In the genomic region with DNA sequence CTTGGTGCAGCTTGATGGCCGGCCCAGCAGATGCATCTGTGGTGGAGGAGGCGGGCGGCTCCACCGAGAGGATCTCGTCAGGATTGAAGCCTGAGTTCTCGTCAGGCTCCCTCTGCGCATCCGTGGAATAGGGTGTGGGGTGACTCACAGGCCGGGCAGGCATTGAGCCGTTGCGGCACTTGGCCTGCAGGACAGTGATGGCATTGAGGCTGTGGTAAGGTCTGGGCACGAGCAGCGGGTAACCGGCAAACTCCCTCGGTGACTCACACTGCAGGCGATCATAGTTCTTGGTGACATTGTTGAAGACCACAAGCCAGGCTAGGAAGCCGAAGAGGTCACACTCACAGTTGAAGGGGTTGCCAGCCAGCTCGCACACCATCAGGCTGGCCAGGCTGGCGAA, we compare ENCODE assay signal across 29 mouse cellular contexts. TPM values are rescaled to one million over a fixed set of nuclear protein-coding genes. Genes with fewer than 3 reads are reported as not detected.
A peak's percentile ranks its signal among the peaks of the same experiment; 100 is the strongest.
DNase-seq lines count a peak whose midpoint lies in the region; TF ChIP-seq lines count a peak whose summit lies in the region.
"Had no signal": no experiment of that assay in that cellular context is flagged by ENCODE, and none has a peak within 500 bp of the region (broad histone marks: within the 10 kb centered on the region; RNA-seq: fewer than 3 reads in every experiment).

No protein-coding gene starts in this region.

- peak overlapping the region; percentile 85 for H3K27ac ChIP-seq in left cerebral cortex, adult 2 months
- H3K27ac ChIP-seq: embryonic facial prominence, embryonic 13.5 days; forebrain, embryonic 12.5 days; hindbrain, embryonic 14.5 days; limb, embryonic 12.5 days; midbrain, embryonic 12.5 days; neural tube, embryonic 12.5 days; stomach, postnatal 0 days had no signal

- H3K9me3 ChIP-seq in E14TG2a.4 (ENCODE audit: low read length), result peaks cover 10% of the 10 kb centered on the region
- H3K9me3 ChIP-seq: embryonic facial prominence, embryonic 13.5 days; forebrain, embryonic 12.5 days; limb, embryonic 12.5 days; midbrain, embryonic 12.5 days; neural tube, embryonic 12.5 days had no signal

- TF ChIP-seq CTCF in left cerebral cortex, adult 2 months (IDR thresholded peaks at IDR 0.05), result no peak
- no peak for TF ChIP-seq CTCF in E14TG2a.4 (conservative IDR thresholded peaks at IDR 0.05; ENCODE audit: low read length)

- no peak overlapping the region for H3K4me3 ChIP-seq in left cerebral cortex, adult 2 months
- peak overlapping the region; percentile 50; the same call in 1 of the 2 replicates for H3K4me3 ChIP-seq in E14TG2a.4 (replicated peaks; ENCODE audit: low read length)
- H3K4me3 ChIP-seq: embryonic facial prominence, embryonic 13.5 days; erythroblast, embryonic 14.5 days; forebrain, embryonic 12.5 days; limb, embryonic 12.5 days; midbrain, embryonic 12.5 days; neural tube, embryonic 12.5 days had no signal

- peaks cover 83% of the 10 kb centered on the region for H3K27me3 ChIP-seq in E14TG2a.4 (ENCODE audit: insufficient read depth, low read length)

- H3K4me1 ChIP-seq in E14TG2a.4 (replicated peaks; ENCODE audit: low read depth, low read length), result peaks cover 19% of the 10 kb centered on the region

- intact Hi-C loops in left cerebral cortex, adult 2 months (cut with DNase I), result no loop called here

- no peak for DNase-seq in left cerebral cortex, adult 2 months (ENCODE audit: extremely low spot score in 1 of 2, low spot score in 2 of 2)
- DNase-seq in left cerebral cortex, adult 9 months (ENCODE audit: low spot score in 2 of 2), result no peak
- DNase-seq in adrenal gland, adult 8-10 months, result peak; percentile 83
- peak; percentile 57 for DNase-seq in brain, adult 2 months (ENCODE audit: low read depth, low spot score)
- DNase-seq in lung, postnatal 36 days, result no peak
- DNase-seq in urinary bladder, adult 2 months (ENCODE audit: low spot score), result no peak
- no peak for DNase-seq in adipocyte (ENCODE audit: low spot score)
- DNase-seq: cerebellum, adult 2 months; cerebellum, postnatal 25 days; embryo, embryonic 11 days; gastrocnemius, postnatal 36 days; heart, postnatal 4 days; kidney, adult 18-20 months; liver, postnatal 0 days; lung, postnatal 10 days; right cerebral cortex, postnatal 14 days; thymus, postnatal 14 days had no signal

- no peaks in the 10 kb centered on the region for H3K36me3 ChIP-seq in E14TG2a.4 (ENCODE audit: insufficient read depth, low read length)
- H3K36me3 ChIP-seq: embryonic facial prominence, embryonic 13.5 days; forebrain, embryonic 12.5 days; limb, embryonic 12.5 days; midbrain, embryonic 12.5 days; neural tube, embryonic 12.5 days had no signal

RNA-seq across cellular contexts. Expression of gene Elfn2, which starts 45.1 kb away (rescaled TPM):
- total RNA-seq in left cerebral cortex, adult 2 months (2021), result 100 to 1,000 TPM; 144 to 177 TPM
- total RNA-seq in adrenal gland, adult 8-10 months (2022), result 1 to 10 TPM; 4.1 to 7.4 (median 5.5) TPM
- polyA plus RNA-seq in urinary bladder, adult 2 months (2012; rRNA removed), result 0.03 and 0.04 TPM in 2 replicates
- total RNA-seq: CH12.LX; monocyte, adult 5-6 weeks had no signal
- polyA plus RNA-seq: liver, embryonic 11.5 days; liver, postnatal 0 days had no signal

Comparison
In these comparisons a context has a peak if more than half of its experiments do, and no peak if none do; other contexts are left out.
1. DNase-seq: peak in adrenal gland, adult 8-10 months (single experiment) and brain, adult 2 months (single experiment); none in left cerebral cortex, adult 2 months (0 of 2), left cerebral cortex, adult 9 months (0 of 2), lung, postnatal 36 days (single experiment), urinary bladder, adult 2 months (single experiment) and adipocyte (single experiment).
2. RNA of gene Elfn2, which starts 45.1 kb away (total RNA-seq): 144 to 177 TPM in left cerebral cortex, adult 2 months; 4.1 to 7.4 TPM in adrenal gland, adult 8-10 months; every median in the first group is over 10 times any median in the second.